Mouse (Mus musculus): ENCODE measurements around the gene Ifitm10.
"Not testable (repeated sequence)": the region's sequence is repeated elsewhere in the genome, so short reads cannot be mapped to it uniquely, and the experiment has no call there.

The Ifitm10 gene

DNA sequence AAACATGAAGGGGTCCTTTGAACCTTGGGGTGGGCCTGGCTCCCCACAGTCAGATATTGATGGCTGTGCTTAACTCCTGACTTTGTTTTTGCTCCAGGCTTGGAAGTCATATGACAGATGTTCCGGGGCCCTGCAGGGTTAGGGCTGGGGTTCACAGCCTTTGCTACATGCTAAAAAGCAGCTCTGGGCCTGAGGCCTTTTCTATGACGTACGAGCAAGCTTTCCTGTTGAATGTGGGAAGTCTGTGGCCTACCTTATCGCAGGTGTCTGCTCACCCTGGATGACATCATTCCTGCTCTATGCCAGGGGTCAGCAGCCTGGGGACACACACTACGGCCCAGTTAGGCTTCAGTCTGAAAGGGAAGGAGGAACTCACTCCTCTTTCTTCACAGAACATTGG is 56.3 kb downstream of the Ifitm10 start:
- DNase-seq: peak; percentile 24

GRCm38 (mm10) chr7:142316558-142316957 is 57.0 kb downstream of the Ifitm10 start:
- peak; percentile 75 for DNase-seq

GRCm38 (mm10) chr7:142314600-142315285 is 58.8 kb downstream of the Ifitm10 start:
- DNase-seq: no peak

GRCm38 (mm10) chr7:142303929-142304328 is 69.6 kb downstream of the Ifitm10 start:
- DNase-seq: not testable (repeated sequence)

GRCm38 (mm10) chr7:142303249-142303648 is 70.3 kb downstream of the Ifitm10 start, which contains the start of gene Krtap5-4:
Gene Krtap5-4 (plus strand): TSS chr7:142303549.
- no peak for DNase-seq

DNA sequence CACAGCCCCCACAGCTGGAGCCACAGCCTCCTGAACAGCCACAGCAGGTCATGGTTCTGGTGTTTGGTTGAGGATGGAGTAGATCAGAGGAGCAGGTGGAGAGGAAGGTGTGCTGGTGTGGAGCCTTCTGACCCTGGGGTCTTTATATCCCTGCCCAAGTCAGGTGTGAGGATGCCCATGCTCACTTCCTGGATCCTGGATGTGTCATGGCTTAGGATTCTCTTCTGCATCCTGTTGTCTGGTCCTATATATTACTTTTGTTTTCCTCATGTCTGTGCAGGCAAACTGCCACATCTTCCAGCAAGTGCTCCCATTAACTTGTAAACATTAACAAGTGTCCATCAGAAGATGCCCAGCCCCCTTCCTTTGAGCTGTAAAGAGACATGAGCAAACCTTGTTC is 76.5 kb downstream of the Ifitm10 start, which contains the start of gene Krtap5-1:
TSS of gene Krtap5-1 (minus strand) at position 101 of the 400 bp plus-strand sequence.
- not testable (repeated sequence) for DNase-seq

GRCm38 (mm10) chr7:142296108-142296507 is 77.4 kb downstream of the Ifitm10 start:
- not testable (repeated sequence) for DNase-seq

GRCm38 (mm10) chr7:142295418-142295817 is 78.1 kb downstream of the Ifitm10 start:
- DNase-seq: no peak

- DNase-seq: peak; percentile 49
Observed at GRCm38 (mm10) chr7:142293851-142294250, 79.7 kb downstream of the Ifitm10 start.

DNA sequence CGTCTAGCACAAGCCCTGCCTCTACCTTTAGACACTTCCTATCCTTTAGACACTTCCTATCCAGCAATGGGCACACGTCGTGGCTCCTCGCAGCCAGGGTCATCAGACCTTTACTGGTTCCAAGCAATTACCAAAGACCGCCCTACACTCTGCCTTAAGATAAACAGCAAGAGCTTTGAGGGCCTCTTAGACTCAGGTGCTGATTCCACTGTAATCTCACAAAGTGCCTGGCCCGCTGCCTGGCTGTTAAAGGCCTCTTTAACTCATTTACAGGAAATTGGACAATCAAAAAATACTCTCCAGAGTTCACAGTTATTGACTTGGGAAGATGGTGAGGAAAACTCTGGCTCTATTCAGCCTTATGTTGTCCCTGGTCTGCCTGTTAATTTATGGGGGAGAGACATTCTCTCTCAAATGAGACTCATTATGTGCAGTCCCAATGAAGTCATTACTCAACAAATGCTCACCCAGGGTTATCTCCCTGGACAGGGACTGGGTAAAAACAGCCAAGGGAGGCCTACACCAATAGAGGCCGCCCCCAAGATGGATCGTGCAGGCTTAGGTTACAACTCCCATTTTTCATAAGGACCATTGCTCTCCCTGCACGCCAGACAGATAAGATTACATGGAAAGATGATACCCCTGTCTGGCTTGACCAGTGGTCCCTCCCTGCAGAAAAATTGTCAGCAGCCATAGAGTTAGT is 87.5 kb downstream of the Ifitm10 start:
- peak; percentile 22 for DNase-seq

GRCm38 (mm10) chr7:142285130-142285835 is 88.3 kb downstream of the Ifitm10 start:
- DNase-seq: peak; percentile 77

DNA sequence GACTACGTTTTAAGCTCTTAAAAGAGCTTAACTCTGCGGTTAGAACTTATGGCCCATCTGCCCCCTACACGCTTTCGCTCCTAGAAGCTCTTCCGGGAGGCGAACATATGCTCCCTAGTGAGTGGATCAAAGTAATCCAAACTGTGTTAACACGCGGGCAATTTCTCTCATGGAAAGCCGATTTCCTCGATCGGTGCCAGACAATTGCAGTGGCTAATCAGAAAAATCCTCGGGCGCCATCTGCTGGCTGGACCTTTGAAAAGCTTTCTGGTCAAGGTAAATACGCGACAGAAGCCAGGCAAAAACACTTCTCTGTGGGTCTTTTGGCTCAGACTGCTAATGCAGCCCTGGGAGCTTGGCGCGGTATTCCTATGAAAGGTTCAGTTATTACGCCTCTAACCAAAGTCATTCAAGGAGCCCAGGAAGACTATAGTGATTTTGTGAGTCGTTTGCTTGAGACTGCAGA is 88.9 kb downstream of the Ifitm10 start:
- DNase-seq: peak; percentile 97

- peak; percentile 85 for DNase-seq
Observed at GRCm38 (mm10) chr7:142284023-142284591, 89.4 kb downstream of the Ifitm10 start.

GRCm38 (mm10) chr7:142282847-142283246 is 90.7 kb downstream of the Ifitm10 start:
- not testable (repeated sequence) for DNase-seq

DNA sequence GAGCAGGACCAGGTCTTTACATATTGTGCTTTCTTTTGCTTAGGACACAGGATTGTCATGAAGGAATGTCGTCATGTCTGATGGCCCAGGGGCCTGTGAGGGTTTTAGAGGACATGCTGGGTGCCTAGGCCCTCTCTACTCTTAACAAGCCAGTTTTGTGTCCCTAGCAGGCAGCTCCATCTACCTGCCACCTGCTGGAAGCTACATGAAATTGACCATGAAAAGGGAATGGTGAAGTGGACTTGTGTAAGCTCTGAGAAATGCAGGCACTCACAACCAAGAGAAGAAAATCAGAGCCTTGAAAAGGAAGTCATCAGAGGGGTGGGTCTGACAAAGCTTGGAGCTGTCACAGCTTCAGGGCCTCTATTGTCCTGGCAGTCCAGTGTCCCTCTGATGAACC is 94.3 kb downstream of the Ifitm10 start:
- DNase-seq: not testable (repeated sequence)

GRCm38 (mm10) chr7:142278183-142278582 is 95.4 kb downstream of the Ifitm10 start:
- DNase-seq: peak; percentile 73
